Mouse (Mus musculus): ENCODE data around the gene Prlr. TPM values are rescaled to one million over a fixed set of nuclear protein-coding genes. Genes with fewer than 3 reads are reported as not detected.

Prlr gene
- polyA plus RNA-seq, 1 experiment from 2014 or later: 52.3 TPM

DNA sequence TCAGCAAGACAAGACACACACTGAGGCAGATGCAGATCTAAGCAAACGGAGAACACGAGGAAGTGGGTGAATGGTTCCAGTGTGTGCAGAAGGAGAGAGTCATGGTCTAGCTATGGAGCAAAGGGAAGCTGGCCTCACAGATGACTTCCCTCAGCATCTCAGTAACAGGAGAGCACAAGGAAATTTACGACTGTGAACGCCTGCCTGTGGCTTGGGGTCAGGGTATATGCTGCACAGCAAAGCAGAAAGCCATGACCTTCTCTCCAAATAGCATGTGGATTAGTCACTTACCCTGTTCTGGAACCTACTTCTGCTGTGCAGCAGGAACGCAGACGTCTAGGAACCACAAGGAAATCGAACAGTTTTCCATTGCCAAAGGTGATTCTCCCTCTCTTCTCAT, 1.4 kb upstream of the Prlr start:
- Histone ChIP-seq H3K9ac (ENCODE audit: low read depth, low read length) (no peak overlapping the region), H3K27ac (ENCODE audit: low read depth, low read length) (no peak overlapping the region), H3K4me2 (replicated peaks; ENCODE audit: low read depth) (no peak overlapping the region), H3K27me3 (replicated peaks; ENCODE audit: control insufficient read depth, insufficient read depth, low read length) (no peaks in the 10 kb centered on the region), H3K36me3 (ENCODE audit: control insufficient read depth, insufficient read depth) (no peaks in the 10 kb centered on the region), H3K4me1 (replicated peaks; ENCODE audit: control insufficient read depth, insufficient read depth, low read length) (no peaks in the 10 kb centered on the region), H3K9me3 (ENCODE audit: control insufficient read depth) (no peaks in the 10 kb centered on the region), H3K4me3 (ENCODE audit: low read depth, low read length) (no peak overlapping the region)
- ATAC-seq: no peak
- TF ChIP-seq CTCF (IDR thresholded peaks at IDR 0.05; ENCODE audit: low read depth): no peak
- WGBS: 53% methylated on average over 7 of the region's 7 CpGs

DNA sequence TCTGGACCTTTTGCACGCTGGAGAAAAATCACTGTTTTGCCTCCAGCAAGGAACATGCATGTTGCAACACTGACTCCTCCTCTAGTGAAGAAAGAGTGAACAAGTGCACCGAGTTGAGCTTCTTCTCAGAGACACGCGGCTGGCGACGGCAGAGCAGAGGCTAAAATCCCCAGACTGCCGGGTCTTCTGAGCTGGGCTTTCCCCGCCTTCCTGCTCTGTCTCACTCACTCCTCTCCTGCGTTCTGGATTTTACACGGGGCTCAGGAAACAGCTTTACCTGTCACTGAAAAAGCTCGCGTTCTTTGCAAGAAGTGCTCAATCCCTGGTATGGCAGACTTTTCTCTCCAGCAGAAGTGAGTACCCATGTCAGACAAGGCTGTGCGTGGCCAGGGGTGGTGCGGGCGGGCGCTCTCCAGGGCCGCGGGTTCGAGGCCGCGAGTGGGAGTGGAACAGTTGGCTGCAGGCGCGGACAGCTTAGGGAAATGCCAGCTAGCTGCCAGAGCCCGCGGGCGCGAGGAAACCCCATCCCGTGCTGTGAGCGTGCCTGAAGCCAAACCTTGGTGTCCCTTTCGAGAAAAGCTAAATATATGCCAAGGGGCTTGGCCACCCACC, 587 bp downstream of the Prlr start:
- no peaks in the 10 kb centered on the region for H3K36me3 ChIP-seq (ENCODE audit: control insufficient read depth, insufficient read depth)
- no peaks in the 10 kb centered on the region for H3K4me1 ChIP-seq (replicated peaks; ENCODE audit: control insufficient read depth, insufficient read depth, low read length)
- H3K27me3 ChIP-seq (replicated peaks; ENCODE audit: control insufficient read depth, insufficient read depth, low read length): no peaks in the 10 kb centered on the region
- H3K4me2 ChIP-seq (replicated peaks; ENCODE audit: low read depth): peak overlapping the region; percentile 79
- no peaks in the 10 kb centered on the region for H3K9me3 ChIP-seq (ENCODE audit: control insufficient read depth)
- no peak for TF ChIP-seq CTCF (IDR thresholded peaks at IDR 0.05; ENCODE audit: low read depth)
- ATAC-seq: peak; percentile 45; the same call in 1 of the 2 replicates
- peak overlapping the region; percentile 40 for H3K4me3 ChIP-seq (ENCODE audit: low read depth, low read length)
- no peak overlapping the region for H3K27ac ChIP-seq (ENCODE audit: low read depth, low read length)
- WGBS: under 1% methylated on average over 30 of the region's 30 CpGs
- H3K9ac ChIP-seq (ENCODE audit: low read depth, low read length): peak overlapping the region; percentile 26; the same call in 1 of the 2 replicates

DNA sequence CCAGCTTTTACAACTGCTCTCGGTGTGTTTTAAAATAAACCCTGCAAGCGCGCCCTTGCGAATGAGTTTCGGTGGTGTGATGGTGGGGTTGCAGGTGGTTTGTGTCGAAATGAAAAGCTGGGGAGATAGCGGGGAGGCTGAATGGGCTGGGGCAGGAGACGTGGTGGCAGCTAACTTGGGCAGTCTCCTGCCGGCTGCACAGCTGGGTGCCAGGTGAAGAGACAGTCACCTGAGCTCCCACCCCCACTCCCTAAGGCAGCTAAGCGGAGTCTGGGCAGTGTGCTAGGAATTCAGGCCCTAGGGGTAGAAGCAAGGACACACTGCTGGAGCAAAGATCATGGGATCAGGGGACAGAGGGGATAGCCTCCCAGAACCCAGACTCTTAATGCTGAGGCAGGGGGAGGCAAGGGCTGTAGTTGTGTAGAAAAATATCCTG, 1.1 kb downstream of the Prlr start:
- peak overlapping the region; percentile 79 for H3K4me2 ChIP-seq (replicated peaks; ENCODE audit: low read depth)
- H3K36me3 ChIP-seq (ENCODE audit: control insufficient read depth, insufficient read depth): no peaks in the 10 kb centered on the region
- no peak overlapping the region for H3K27ac ChIP-seq (ENCODE audit: low read depth, low read length)
- H3K9ac ChIP-seq (ENCODE audit: low read depth, low read length): no peak overlapping the region
- ATAC-seq: peak; percentile 43; the same call in 1 of the 2 replicates
- no peaks in the 10 kb centered on the region for H3K4me1 ChIP-seq (replicated peaks; ENCODE audit: control insufficient read depth, insufficient read depth, low read length)
- H3K9me3 ChIP-seq (ENCODE audit: control insufficient read depth): no peaks in the 10 kb centered on the region
- peak overlapping the region; percentile 40 for H3K4me3 ChIP-seq (ENCODE audit: low read depth, low read length)
- no peak for TF ChIP-seq CTCF (IDR thresholded peaks at IDR 0.05; ENCODE audit: low read depth)
- H3K27me3 ChIP-seq (replicated peaks; ENCODE audit: control insufficient read depth, insufficient read depth, low read length): no peaks in the 10 kb centered on the region
- 3% methylated on average over 10 of the region's 10 CpGs for WGBS

DNA sequence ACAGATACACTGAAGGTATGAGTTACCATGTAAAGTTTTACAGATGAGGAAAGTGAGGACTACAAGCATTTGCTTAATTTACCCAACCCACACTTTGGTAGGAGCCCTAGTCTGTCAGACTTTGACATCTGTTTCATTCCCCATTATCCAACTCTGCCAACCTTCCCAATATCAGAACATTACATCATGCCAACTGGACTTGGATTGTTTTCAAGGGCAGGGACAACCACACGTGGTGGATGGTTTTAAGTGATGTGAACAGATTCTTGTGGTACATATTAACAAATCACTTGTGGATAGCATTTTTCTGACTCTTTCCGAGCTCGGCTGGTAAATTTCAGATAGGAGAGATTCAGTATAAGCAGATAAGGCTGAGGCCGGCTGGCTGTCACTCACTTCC, 3.7 kb downstream of the Prlr start:
- Histone ChIP-seq H3K4me2 (replicated peaks; ENCODE audit: low read depth) (no peak overlapping the region), H3K9ac (ENCODE audit: low read depth, low read length) (no peak overlapping the region), H3K4me3 (ENCODE audit: low read depth, low read length) (no peak overlapping the region), H3K36me3 (ENCODE audit: control insufficient read depth, insufficient read depth) (no peaks in the 10 kb centered on the region), H3K27me3 (replicated peaks; ENCODE audit: control insufficient read depth, insufficient read depth, low read length) (no peaks in the 10 kb centered on the region), H3K4me1 (replicated peaks; ENCODE audit: control insufficient read depth, insufficient read depth, low read length) (no peaks in the 10 kb centered on the region), H3K9me3 (ENCODE audit: control insufficient read depth) (no peaks in the 10 kb centered on the region), H3K27ac (ENCODE audit: low read depth, low read length) (no peak overlapping the region)
- WGBS: 68% methylated on average over 4 of the region's 4 CpGs
- ATAC-seq: no peak
- TF ChIP-seq CTCF (IDR thresholded peaks at IDR 0.05; ENCODE audit: low read depth): no peak

DNA sequence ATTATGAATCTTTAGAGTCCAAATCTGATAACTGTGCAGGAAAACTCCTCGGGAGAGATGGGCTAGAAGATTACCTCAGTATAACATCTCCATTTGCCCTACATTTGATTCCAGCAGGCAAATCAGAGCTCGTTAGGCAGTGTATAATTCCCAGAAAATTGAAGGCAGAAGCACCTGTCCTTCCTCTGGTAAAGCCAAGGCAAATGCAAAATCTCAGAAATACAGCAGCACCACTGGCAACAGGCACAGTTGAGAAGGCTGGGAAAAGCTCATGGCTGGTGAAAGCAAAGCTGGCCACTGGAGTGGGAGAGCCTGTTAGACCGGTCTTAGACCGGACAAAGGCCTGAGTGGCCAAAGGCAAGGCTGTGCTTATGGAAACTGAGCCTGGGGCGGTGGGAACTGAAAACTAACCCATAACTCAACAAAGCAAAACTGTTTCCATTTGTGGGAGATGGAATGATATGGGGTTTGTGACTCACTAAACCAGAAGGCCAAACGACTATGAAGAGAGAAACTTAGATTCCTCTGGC, 15.1 kb downstream of the Prlr start:
- Histone ChIP-seq H3K27ac (ENCODE audit: low read depth, low read length) (no peak overlapping the region), H3K9ac (ENCODE audit: low read depth, low read length) (no peak overlapping the region), H3K9me3 (ENCODE audit: control insufficient read depth) (no peaks in the 10 kb centered on the region), H3K4me1 (replicated peaks; ENCODE audit: control insufficient read depth, insufficient read depth, low read length) (no peaks in the 10 kb centered on the region), H3K4me2 (replicated peaks; ENCODE audit: low read depth) (no peak overlapping the region), H3K27me3 (replicated peaks; ENCODE audit: control insufficient read depth, insufficient read depth, low read length) (no peaks in the 10 kb centered on the region), H3K36me3 (ENCODE audit: control insufficient read depth, insufficient read depth) (no peaks in the 10 kb centered on the region), H3K4me3 (ENCODE audit: low read depth, low read length) (no peak overlapping the region)
- no peak for ATAC-seq
- no peak for TF ChIP-seq CTCF (IDR thresholded peaks at IDR 0.05; ENCODE audit: low read depth)
- WGBS: 75% methylated on average over 6 of the region's 6 CpGs

DNA sequence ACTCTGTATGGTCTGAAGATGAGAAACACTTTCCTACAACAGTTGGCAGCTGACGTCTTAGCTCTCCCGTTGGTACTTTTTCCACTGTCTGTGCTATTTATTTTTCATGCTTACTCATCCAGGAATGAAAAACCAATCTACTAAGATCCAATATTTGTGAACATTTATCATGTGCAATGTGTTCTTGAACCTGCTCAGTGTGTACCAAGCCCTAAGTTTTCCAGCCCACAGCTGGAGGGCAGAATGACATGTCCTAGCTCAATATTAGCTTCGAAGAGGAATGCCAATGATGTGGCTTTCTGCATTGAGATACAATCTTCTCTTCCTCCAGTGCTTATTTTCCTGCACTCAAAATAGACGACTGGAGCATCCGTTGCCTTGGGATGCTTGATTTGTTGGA, 24.0 kb downstream of the Prlr start:
- Histone ChIP-seq H3K9ac (ENCODE audit: low read depth, low read length) (no peak overlapping the region), H3K4me3 (ENCODE audit: low read depth, low read length) (no peak overlapping the region), H3K27me3 (replicated peaks; ENCODE audit: control insufficient read depth, insufficient read depth, low read length) (no peaks in the 10 kb centered on the region), H3K27ac (ENCODE audit: low read depth, low read length) (no peak overlapping the region), H3K4me2 (replicated peaks; ENCODE audit: low read depth) (no peak overlapping the region), H3K36me3 (ENCODE audit: control insufficient read depth, insufficient read depth) (no peaks in the 10 kb centered on the region), H3K4me1 (replicated peaks; ENCODE audit: control insufficient read depth, insufficient read depth, low read length) (no peaks in the 10 kb centered on the region), H3K9me3 (ENCODE audit: control insufficient read depth) (no peaks in the 10 kb centered on the region)
- 85% methylated on average over 5 of the region's 5 CpGs for WGBS
- no peak for ATAC-seq
- TF ChIP-seq CTCF (IDR thresholded peaks at IDR 0.05; ENCODE audit: low read depth): no peak

All from intestine, postnatal 0 days (tissue).